Mouse (Mus musculus): ENCODE measurements at regions not wholly inside any gene's neighbourhood (a gene's known extent, or its start where the extent isn't known, plus 50 kb on each side); places are given as distances from the start of the nearest gene placed in this dataset.

DNA sequence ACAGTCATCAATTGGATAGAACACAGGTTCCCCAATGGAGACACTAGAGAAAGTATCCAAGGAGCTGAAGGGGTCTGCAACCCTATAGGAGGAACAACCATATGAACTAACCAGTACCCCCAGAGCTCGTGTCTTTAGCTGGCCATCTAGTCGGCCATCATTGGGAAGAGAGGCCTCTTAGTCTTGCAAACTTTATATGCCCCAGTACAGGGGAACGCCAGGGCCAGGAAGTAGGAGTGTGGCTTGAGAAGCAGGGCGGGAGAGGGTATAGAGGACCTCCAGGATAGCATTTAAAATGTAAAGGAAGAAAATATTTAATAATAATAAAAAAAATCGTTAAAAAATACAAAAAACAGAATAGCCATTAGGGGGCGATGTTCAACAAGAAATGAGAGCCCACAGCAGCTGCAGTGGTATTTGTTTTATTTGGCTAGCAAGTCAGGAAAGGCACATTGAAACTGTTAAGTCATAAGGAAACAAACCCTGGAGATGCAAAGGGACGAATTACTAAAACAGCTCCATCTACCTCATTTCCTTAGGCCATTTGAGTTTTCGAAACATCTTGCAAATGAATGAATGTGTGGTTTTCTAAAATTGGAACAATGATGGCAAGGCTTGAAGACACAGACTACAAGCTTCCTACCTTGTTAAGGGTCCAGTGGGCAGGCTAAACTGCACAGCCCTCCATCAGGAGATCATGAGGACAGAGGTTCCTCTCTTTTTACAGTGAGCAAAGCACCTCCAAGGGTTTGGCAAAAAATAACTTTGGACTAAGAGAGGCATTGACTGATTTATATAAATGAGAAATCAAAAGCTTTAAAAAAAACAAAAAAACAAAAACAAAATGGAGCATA, 350.7 kb upstream of the Rasa1 start:
- DNase-seq (ENCODE audit: low read depth, low spot score), result peak; percentile 13

- no peak for DNase-seq (ENCODE audit: low read depth, low spot score)
These were observed 340.7 kb upstream of the Rasa1 start for GRCm38 (mm10) chr13:85629506-85630175.

Data from embryo, embryonic 11.5 days (tissue).